Mouse (Mus musculus) liver, adult 2 months (tissue): ENCODE data around the gene Kcp. TPM values are rescaled to one million over a fixed set of nuclear protein-coding genes. Genes with fewer than 3 reads are reported as not detected.

Experiments used
- DNase-seq: peaks from one replicate; pipeline ENCODE4 v3.0.0-alpha.2; 2011; ENCODE audit warnings: low read depth, low spot score; ENCODE audit errors: extremely low read depth
- H3K27ac ChIP-seq: fragments of 200-500 bp; replicated peaks from 2 replicates; pipeline ENCODE4 v1.5.1; 2012; ENCODE audit warnings: low read depth, mild to moderate bottlenecking, control low read depth, inconsistent platforms, low read length; ENCODE audit not compliant: insufficient read depth
- H3K27me3 ChIP-seq: fragments of 200-500 bp; 2 replicates; pipeline ENCODE4 v1.6.1; 2012; ENCODE audit warnings: mild to moderate bottlenecking, moderate library complexity, low read length, inconsistent platforms; ENCODE audit not compliant: control insufficient read depth, insufficient read depth
- H3K36me3 ChIP-seq: fragments of 200-500 bp; 2 replicates; pipeline ENCODE4 v1.6.1; 2012; ENCODE audit warnings: low read length, inconsistent platforms; ENCODE audit not compliant: control insufficient read depth, insufficient read depth
- H3K4me1 ChIP-seq: fragments of 200-500 bp; 2 replicates; pipeline ENCODE4 v1.6.1; 2011; ENCODE audit warnings: low read length; ENCODE audit not compliant: control insufficient read depth, insufficient read depth
- H3K4me3 ChIP-seq: fragments of 200-500 bp; 2 replicates; pipeline ENCODE4 v1.5.1; 2011; ENCODE audit warnings: low read depth, mild to moderate bottlenecking, control low read depth, low read length, moderate library complexity; ENCODE audit not compliant: insufficient read depth
- H3K79me2 ChIP-seq: fragments of 200-500 bp; 2 replicates; pipeline ENCODE4 v1.6.1; 2012; ENCODE audit warnings: inconsistent platforms, mild to moderate bottlenecking, low read length, moderate library complexity; ENCODE audit not compliant: control insufficient read depth, insufficient read depth
- H3K9ac ChIP-seq: fragments of 200-500 bp; 2 replicates; pipeline ENCODE4 v1.6.1; 2012; ENCODE audit warnings: low read depth, mild to moderate bottlenecking, control low read depth, inconsistent platforms, low read length
- CTCF ChIP-seq: fragments of 200-500 bp; IDR thresholded peaks from 2 replicates; pipeline ENCODE4 v1.5.1; 2011; ENCODE audit warnings: low read depth, low read length, control low read depth
- POLR2A ChIP-seq: fragments of 200-500 bp; IDR thresholded peaks from 2 replicates; pipeline ENCODE4 v1.6.1; 2011; ENCODE audit warnings: low read length, control low read depth; ENCODE audit not compliant: insufficient read depth; ENCODE audit errors: extremely low read depth
- WGBS: fragments of 180-500 bp; shearing (Covaris S2); methylation state at CpG from one replicate; pipeline ENCODE4 v1.1.7; 2018; 5-methylcytosine and 5-hydroxymethylcytosine counted together
- polyA plus RNA-seq: library from polyadenylated mRNA; depleted of rRNA; stranded (reverse); fragments of >200 nt; gene quantifications from 2 replicates; pipeline ENCODE4 v1.2.3, GENCODE M21; 2012
- total RNA-seq: library from RNA; depleted of rRNA; stranded (reverse); fragments of >200 nt; gene quantifications from 2 replicates; pipeline ENCODE4 v1.2.3, GENCODE M21; 2014

The Kcp gene
- total and polyA plus RNA-seq, 2 experiments = 1.8 to 10.2 TPM

GRCm38 (mm10) chr6:29434911-29435691 lies 72.7 kb downstream of the Kcp start:
- Histone ChIP-seq H3K27ac (no peak overlapping the region), H3K27me3 (peaks cover 14% of the 10 kb centered on the region), H3K9ac (no peak overlapping the region), H3K36me3 (no peaks in the 10 kb centered on the region), H3K4me1 (no peaks in the 10 kb centered on the region; the same call in 1 of the 2 replicates), H3K79me2 (no peaks in the 10 kb centered on the region), H3K4me3 (no peak overlapping the region)
- no peak for TF ChIP-seq POLR2A
- TF ChIP-seq CTCF = no peak
- DNase-seq = no peak
- WGBS = 30% methylated on average over 13 of the region's 13 CpGs

- no peak for TF ChIP-seq POLR2A
- TF ChIP-seq CTCF = no peak
- H3K27me3 ChIP-seq = peaks cover 14% of the 10 kb centered on the region
These were observed 73.7 kb downstream of the Kcp start for GRCm38 (mm10) chr6:29433804-29434795.

GRCm38 (mm10) chr6:29433038-29433803 lies 74.5 kb downstream of the Kcp start, which contains the start of gene Flnc:
Gene Flnc (plus strand): TSS chr6:29433256.
- H3K9ac ChIP-seq = no peak within 1 kb of the TSS
- H3K79me2 ChIP-seq = no peaks in the 10 kb centered on the region
- peak within 1 kb of the TSS; percentile 29; the same call in 1 of the 2 replicates for H3K4me3 ChIP-seq
- TF ChIP-seq CTCF (no peak), POLR2A (no peak)
- no peak within 1 kb of the TSS for H3K27ac ChIP-seq
- no peak for DNase-seq
- H3K36me3 ChIP-seq = no peaks in the 10 kb centered on the region
- peaks cover 14% of the 10 kb centered on the region for H3K27me3 ChIP-seq
- H3K4me1 ChIP-seq = no peaks in the 10 kb centered on the region; the same call in 1 of the 2 replicates
- WGBS = 2% methylated on average over 65 of the region's 77 CpGs

More at GRCm38 (mm10) chr6:29433804-29434795, 73.7 kb downstream of the Kcp start:
- Histone ChIP-seq H3K4me1 (no peaks in the 10 kb centered on the region; the same call in 1 of the 2 replicates), H3K36me3 (no peaks in the 10 kb centered on the region), H3K9ac (no peak overlapping the region), H3K4me3 (peak overlapping the region; percentile 29; the same call in 1 of the 2 replicates), H3K27ac (no peak overlapping the region), H3K79me2 (no peaks in the 10 kb centered on the region)
- WGBS = 10% methylated on average over 27 of the region's 27 CpGs
- DNase-seq = no peak

- TF ChIP-seq CTCF (no peak), POLR2A (no peak)
- peaks cover 14% of the 10 kb centered on the region for H3K27me3 ChIP-seq
- no peak overlapping the region; the same call in 1 of the 2 replicates for H3K4me3 ChIP-seq
- H3K27ac ChIP-seq = no peak overlapping the region
- no peaks in the 10 kb centered on the region for H3K79me2 ChIP-seq
- H3K36me3 ChIP-seq = no peaks in the 10 kb centered on the region
- H3K4me1 ChIP-seq = no peaks in the 10 kb centered on the region; the same call in 1 of the 2 replicates
- no peak overlapping the region for H3K9ac ChIP-seq
- no peak for DNase-seq
These were observed 75.1 kb downstream of the Kcp start for GRCm38 (mm10) chr6:29432676-29433037.

- WGBS = 61% methylated on average over 3 of the region's 3 CpGs
- Histone ChIP-seq H3K4me3 (no peak overlapping the region), H3K27me3 (peaks cover 14% of the 10 kb centered on the region), H3K4me1 (no peaks in the 10 kb centered on the region; the same call in 1 of the 2 replicates), H3K9ac (no peak overlapping the region), H3K36me3 (no peaks in the 10 kb centered on the region), H3K79me2 (no peaks in the 10 kb centered on the region), H3K27ac (no peak overlapping the region)
- no peak for DNase-seq
- TF ChIP-seq POLR2A (no peak), CTCF (no peak)
These were observed 75.6 kb downstream of the Kcp start for GRCm38 (mm10) chr6:29432156-29432555.
